ENCODE assay signal across 24 mouse cellular contexts in the genomic region with DNA sequence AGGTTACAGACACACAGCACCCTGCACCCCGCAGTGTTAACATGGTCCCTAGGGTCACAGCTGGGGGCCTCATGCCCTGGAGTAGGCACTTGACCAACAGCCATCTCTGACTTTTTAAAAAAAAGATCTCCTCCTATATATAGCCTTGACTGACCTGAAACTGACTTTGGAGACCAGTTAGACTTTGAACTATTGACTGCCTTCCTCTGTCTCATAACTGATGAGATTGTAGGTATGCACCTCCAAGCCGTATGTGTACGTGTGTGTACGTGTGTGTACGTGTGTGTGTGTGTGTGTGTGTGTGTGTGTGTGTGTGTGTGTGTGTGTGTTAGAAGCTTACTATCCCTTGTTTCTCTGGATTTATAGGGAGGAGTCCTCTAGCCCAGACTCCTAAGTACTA. TPM values are rescaled to one million over a fixed set of nuclear protein-coding genes. Genes with fewer than 3 reads are reported as not detected.
DNase-seq lines count a peak whose midpoint lies in the region; ATAC-seq and TF ChIP-seq lines count a peak whose summit lies in the region.
"Had no signal": no experiment of that assay in that cellular context is flagged by ENCODE, and none has a peak within 500 bp of the region (broad histone marks: within the 10 kb centered on the region; RNA-seq: fewer than 3 reads in every experiment).

No protein-coding gene starts in this region.

- no peak for ATAC-seq in heart, embryonic 13.5 days (ENCODE audit: extremely low read depth, insufficient number of reproducible peaks, low FRiP score, low TSS enrichment)
- peak; percentile 71 for ATAC-seq in intestine, postnatal 0 days
- no peak for ATAC-seq in frontal cortex, adult (ENCODE audit: low TSS enrichment)
- ATAC-seq: forebrain, embryonic 13.5 days had no signal

- H3K36me3 ChIP-seq in heart, embryonic 13.5 days: no peaks in the 10 kb centered on the region
- no peaks in the 10 kb centered on the region for H3K36me3 ChIP-seq in intestine, postnatal 0 days (ENCODE audit: control insufficient read depth, insufficient read depth)
- H3K36me3 ChIP-seq in small intestine, adult 2 months (ENCODE audit: control insufficient read depth, insufficient read depth, low read length): no peaks in the 10 kb centered on the region
- H3K36me3 ChIP-seq: liver, embryonic 13.5 days; midbrain, embryonic 12.5 days; neural tube, embryonic 13.5 days had no signal

- no peaks in the 10 kb centered on the region for H3K9me3 ChIP-seq in heart, embryonic 13.5 days
- no peaks in the 10 kb centered on the region for H3K9me3 ChIP-seq in intestine, postnatal 0 days (ENCODE audit: control insufficient read depth)
- H3K9me3 ChIP-seq: forebrain, embryonic 13.5 days; liver, embryonic 13.5 days; midbrain, embryonic 12.5 days; neural tube, embryonic 13.5 days had no signal

- H3K27me3 ChIP-seq in heart, embryonic 13.5 days (replicated peaks): no peaks in the 10 kb centered on the region
- no peaks in the 10 kb centered on the region for H3K27me3 ChIP-seq in intestine, postnatal 0 days (replicated peaks; ENCODE audit: control insufficient read depth, insufficient read depth, low read length)
- no peaks in the 10 kb centered on the region for H3K27me3 ChIP-seq in small intestine, adult 2 months (ENCODE audit: control insufficient read depth, insufficient read depth, low read length)
- H3K27me3 ChIP-seq: forebrain, embryonic 13.5 days; liver, embryonic 13.5 days; midbrain, embryonic 12.5 days; neural tube, embryonic 13.5 days had no signal

- no peak overlapping the region for H3K9ac ChIP-seq in heart, embryonic 13.5 days
- no peak overlapping the region for H3K9ac ChIP-seq in intestine, postnatal 0 days (ENCODE audit: low read depth, low read length)
- H3K9ac ChIP-seq: forebrain, embryonic 13.5 days; liver, embryonic 13.5 days; midbrain, embryonic 12.5 days; neural tube, embryonic 13.5 days had no signal

- DNase-seq in heart, postnatal 4 days: no peak
- DNase-seq in adrenal gland, adult 8-10 months: no peak
- DNase-seq: B cell, adult 2 months; cerebellum, adult 9-10 months; gastrocnemius, postnatal 36 days; liver, embryonic 13.5 days; spleen, adult 18-20 months had no signal

- 0 out of 2 replicates have a peak overlapping the region, but pooled peaks have one; percentile 88 for H3K27ac ChIP-seq in heart, embryonic 13.5 days (replicated peaks)
- peak overlapping the region; percentile 81 for H3K27ac ChIP-seq in brown adipose tissue, adult 24 weeks (replicated peaks; ENCODE audit: low read depth, low read length)
- H3K27ac ChIP-seq in intestine, postnatal 0 days (ENCODE audit: low read depth, low read length): peak overlapping the region; percentile 35; the same call in 1 of the 2 replicates
- peak overlapping the region; percentile 24; the same call in 1 of the 2 replicates for H3K27ac ChIP-seq in small intestine, adult 2 months (ENCODE audit: insufficient read depth, low read depth, low read length)
- H3K27ac ChIP-seq: forebrain, embryonic 13.5 days; liver, embryonic 13.5 days; midbrain, embryonic 12.5 days; neural tube, embryonic 13.5 days had no signal

- no peak for TF ChIP-seq POLR2A in small intestine, adult 2 months (IDR thresholded peaks at IDR 0.05; ENCODE audit: low read depth, low read length)

- no peak overlapping the region for H3K4me3 ChIP-seq in heart, embryonic 13.5 days
- peak overlapping the region; percentile 23; the same call in 1 of the 2 replicates for H3K4me3 ChIP-seq in brown adipose tissue, adult 24 weeks (ENCODE audit: insufficient read depth, low read depth, low read length)
- no peak overlapping the region for H3K4me3 ChIP-seq in intestine, postnatal 0 days (ENCODE audit: low read depth, low read length)
- no peak overlapping the region for H3K4me3 ChIP-seq in small intestine, adult 2 months (ENCODE audit: low read depth, low read length)
- H3K4me3 ChIP-seq: erythroblast, embryonic 14.5 days; forebrain, embryonic 13.5 days; liver, embryonic 13.5 days; midbrain, embryonic 12.5 days; neural tube, embryonic 13.5 days had no signal

- H3K4me2 ChIP-seq in heart, embryonic 13.5 days: no peak overlapping the region
- no peak overlapping the region for H3K4me2 ChIP-seq in intestine, postnatal 0 days (replicated peaks; ENCODE audit: low read depth)
- H3K4me2 ChIP-seq: forebrain, embryonic 13.5 days; liver, embryonic 13.5 days; midbrain, embryonic 12.5 days; neural tube, embryonic 13.5 days had no signal

- peaks cover 62% of the 10 kb centered on the region for H3K4me1 ChIP-seq in heart, embryonic 13.5 days
- peaks cover 25% of the 10 kb centered on the region for H3K4me1 ChIP-seq in brown adipose tissue, adult 24 weeks (ENCODE audit: control insufficient read depth, insufficient read depth, insufficient read length, low read length)
- peaks cover 14% of the 10 kb centered on the region for H3K4me1 ChIP-seq in intestine, postnatal 0 days (replicated peaks; ENCODE audit: control insufficient read depth, insufficient read depth, low read length)
- H3K4me1 ChIP-seq in small intestine, adult 2 months (ENCODE audit: control insufficient read depth, insufficient read depth, insufficient read length, low read length): peaks cover 9% of the 10 kb centered on the region; the same call in 1 of the 2 replicates

- WGBS in heart, embryonic 13.5 days: 75% methylated on average over 5 of the region's 5 CpGs
- WGBS in intestine, postnatal 0 days: 64% methylated on average over 5 of the region's 5 CpGs
- WGBS in small intestine, adult 2 months: 45% methylated on average over 5 of the region's 5 CpGs

- no peak for TF ChIP-seq CTCF in intestine, postnatal 0 days (IDR thresholded peaks at IDR 0.05; ENCODE audit: low read depth)
- TF ChIP-seq CTCF in small intestine, adult 2 months (IDR thresholded peaks at IDR 0.05; ENCODE audit: extremely low read depth, insufficient read length, insufficient replicate concordance, low read depth, low read length): no peak

RNA-seq across cellular contexts. Expression of gene C87436, which starts 43.7 kb away (rescaled TPM):
- 16.8 and 20.0 TPM in 2 replicates for polyA plus RNA-seq in heart, embryonic 13.5 days (2015; fragmentation: Nextera tagmentation; extraction: Ambion mirVana)
- total RNA-seq in heart, postnatal 4 days (2021): 10 to 100 TPM; 10.4 to 11.2 TPM
- 10.4 and 13.6 TPM in 2 replicates for polyA plus RNA-seq in brown adipose tissue, adult 24 weeks (2012; ENCODE audit: insufficient read depth, insufficient read length, missing spikeins)
- 12.4 and 12.8 TPM in 2 replicates for polyA plus RNA-seq in intestine, postnatal 0 days (2015; fragmentation: Nextera tagmentation; extraction: Ambion mirVana)
- polyA plus RNA-seq in small intestine, adult 2 months (2012; rRNA removed): 2.4 and 4.1 TPM in 2 replicates
- total RNA-seq in adrenal gland, adult 8-10 months (2022): 10 to 100 TPM; 22.4 to 27.7 (median 24.8) TPM

RNA-seq across cellular contexts. Expression of gene Pcbp1, which starts 44.2 kb away (rescaled TPM):
- 218 and 286 TPM in 2 replicates for polyA plus RNA-seq in heart, embryonic 13.5 days (2015; fragmentation: Nextera tagmentation; extraction: Ambion mirVana)
- total RNA-seq in heart, postnatal 4 days (2021): 100 to 1,000 TPM; 227 to 230 TPM
- polyA plus RNA-seq in brown adipose tissue, adult 24 weeks (2012; ENCODE audit: insufficient read depth, insufficient read length, missing spikeins): 107 and 116 TPM in 2 replicates
- 326 and 327 TPM in 2 replicates for polyA plus RNA-seq in intestine, postnatal 0 days (2015; fragmentation: Nextera tagmentation; extraction: Ambion mirVana)
- polyA plus RNA-seq in small intestine, adult 2 months (2012; rRNA removed): 244 and 314 TPM in 2 replicates
- total RNA-seq in adrenal gland, adult 8-10 months (2022): 100 to 1,000 TPM; 286 to 319 (median 308) TPM

RNA-seq across cellular contexts. Expression of gene Gm44790, which starts 55.4 kb away (rescaled TPM):
- 0.60 TPM in 1 of 2 replicates, not detected in the other for polyA plus RNA-seq in heart, embryonic 13.5 days (2015; fragmentation: Nextera tagmentation; extraction: Ambion mirVana)
- not detected for total RNA-seq in heart, postnatal 4 days (2021)
- not detected in 2 replicates for polyA plus RNA-seq in brown adipose tissue, adult 24 weeks (2012; ENCODE audit: insufficient read depth, insufficient read length, missing spikeins)
- not detected in 2 replicates for polyA plus RNA-seq in intestine, postnatal 0 days (2015; fragmentation: Nextera tagmentation; extraction: Ambion mirVana)
- polyA plus RNA-seq in small intestine, adult 2 months (2012; rRNA removed): 6.5 and 9.2 TPM in 2 replicates
- 1 to 10 TPM in 2 of 4 experiments, not detected in 2; 4.6 to 6.2 TPM for total RNA-seq in adrenal gland, adult 8-10 months (2022)
- total RNA-seq: common myeloid progenitor, adult 5-6 weeks; hematopoietic stem cell, adult 5-6 weeks; layer of hippocampus, postnatal 10 days; megakaryocyte progenitor cell, adult 5-6 weeks had no signal
- polyA plus RNA-seq: embryonic facial prominence, embryonic 11.5 days; erythroblast, embryonic 14.5 days; heart, embryonic 14.5 days; kidney, embryonic 14.5 days; liver, embryonic 13.5 days; lung, embryonic 16.5 days had no signal

Comparison
In these comparisons a context has a peak if more than half of its experiments do, and no peak if none do; other contexts are left out.
1. H3K27ac ChIP-seq: peak in every context shown above with its lines; median percentile 88 in heart, embryonic 13.5 days; 81 in brown adipose tissue, adult 24 weeks; 35 in intestine, postnatal 0 days; 24 in small intestine, adult 2 months.